Comparison of ENCODE assay signal across 10 mouse cellular contexts in genomic region chr8:90708524-90708923, GRCm38 (mm10).
DNase-seq lines count a peak whose midpoint lies in the region; ATAC-seq and TF ChIP-seq lines count a peak whose summit lies in the region.
"Had no signal": no experiment of that assay in that cellular context is flagged by ENCODE, and none has a peak within 500 bp of the region (broad histone marks: within the 10 kb centered on the region; RNA-seq: fewer than 3 reads in every experiment).

No protein-coding gene starts in this region.

- TF ChIP-seq POLR2A in testis, adult 2 months (IDR thresholded peaks at IDR 0.05; ENCODE audit: control insufficient read depth, low read depth, low read length) = no peak

- peak; percentile 14 for DNase-seq in gastrocnemius, adult 18-20 months (ENCODE audit: low spot score)
- DNase-seq in gastrocnemius, adult 8-10 months (ENCODE audit: low spot score in 2 of 2) = no peak
- DNase-seq in adrenal gland, postnatal 10 days = peak; percentile 64
- peak; percentile 66 for DNase-seq in embryonic facial prominence, embryonic 10.5 days (ENCODE audit: low spot score)
- DNase-seq in hindbrain, embryonic 14.5 days (ENCODE audit: low spot score) = peak; percentile 93
- DNase-seq in left cerebral cortex, adult 8-10 months (ENCODE audit: low spot score in 2 of 2) = peak; percentile 10 to 39
- DNase-seq in midbrain, embryonic 14.5 days = peak; percentile 94
- DNase-seq: liver, embryonic 13.5 days had no signal

- H3K9ac ChIP-seq in hindbrain, embryonic 14.5 days = peak overlapping the region; percentile 16; the same call in 1 of the 2 replicates
- H3K9ac ChIP-seq in midbrain, embryonic 14.5 days (replicated peaks; ENCODE audit: low read length) = no peak overlapping the region
- H3K9ac ChIP-seq: liver, embryonic 13.5 days had no signal

- no peak overlapping the region for H3K4me3 ChIP-seq in embryonic facial prominence, embryonic 10.5 days
- no peak overlapping the region for H3K4me3 ChIP-seq in hindbrain, embryonic 14.5 days (replicated peaks; ENCODE audit: low read length)
- no peak overlapping the region for H3K4me3 ChIP-seq in midbrain, embryonic 14.5 days (replicated peaks; ENCODE audit: low read depth, low read length)
- H3K4me3 ChIP-seq in testis, adult 2 months (ENCODE audit: control insufficient read depth, low read depth, low read length) = no peak overlapping the region
- H3K4me3 ChIP-seq: liver, embryonic 13.5 days had no signal

- 23% methylated on average over 5 of the region's 5 CpGs for WGBS in embryonic facial prominence, embryonic 10.5 days
- WGBS in hindbrain, embryonic 14.5 days = 13% methylated on average over 5 of the region's 5 CpGs
- 7% methylated on average over 5 of the region's 5 CpGs for WGBS in midbrain, embryonic 14.5 days

- H3K27ac ChIP-seq in embryonic facial prominence, embryonic 10.5 days (replicated peaks) = no peak overlapping the region
- peak overlapping the region; percentile 4; the same call in 1 of the 2 replicates for H3K27ac ChIP-seq in hindbrain, embryonic 14.5 days
- H3K27ac ChIP-seq in midbrain, embryonic 14.5 days (replicated peaks; ENCODE audit: low read depth, low read length) = peak overlapping the region; percentile 41; the same call in 1 of the 2 replicates
- no peak overlapping the region for H3K27ac ChIP-seq in testis, adult 2 months (ENCODE audit: control insufficient read depth, insufficient read depth, low read depth, low read length)
- H3K27ac ChIP-seq: liver, embryonic 13.5 days had no signal

- ATAC-seq in hindbrain, embryonic 14.5 days (ENCODE audit: low FRiP score) = peak; percentile 43; the same call in 1 of the 2 replicates
- ATAC-seq in midbrain, embryonic 14.5 days (ENCODE audit: low FRiP score, low TSS enrichment) = no peak; the same call in 1 of the 2 replicates

- no peaks in the 10 kb centered on the region for H3K36me3 ChIP-seq in embryonic facial prominence, embryonic 10.5 days (replicated peaks)
- no peaks in the 10 kb centered on the region for H3K36me3 ChIP-seq in hindbrain, embryonic 14.5 days (replicated peaks; ENCODE audit: control insufficient read depth, insufficient read depth)
- H3K36me3 ChIP-seq in midbrain, embryonic 14.5 days (ENCODE audit: control insufficient read depth, insufficient read depth, low read length) = no peaks in the 10 kb centered on the region
- H3K36me3 ChIP-seq in testis, adult 2 months (ENCODE audit: control insufficient read depth, insufficient read depth, low read length) = no peaks in the 10 kb centered on the region
- H3K36me3 ChIP-seq: G1E; liver, embryonic 13.5 days had no signal

- no peaks in the 10 kb centered on the region for H3K4me1 ChIP-seq in embryonic facial prominence, embryonic 10.5 days
- 0 out of 2 replicates have a peak, but pooled peaks cover 9% of the 10 kb centered on the region for H3K4me1 ChIP-seq in hindbrain, embryonic 14.5 days (replicated peaks; ENCODE audit: control insufficient read depth, insufficient read depth, low read length)
- H3K4me1 ChIP-seq in midbrain, embryonic 14.5 days (ENCODE audit: control insufficient read depth, insufficient read depth, low read length) = peaks cover 8% of the 10 kb centered on the region; the same call in 1 of the 2 replicates
- no peaks in the 10 kb centered on the region for H3K4me1 ChIP-seq in testis, adult 2 months (ENCODE audit: control insufficient read depth, insufficient read depth, low read length)
- H3K4me1 ChIP-seq: liver, embryonic 13.5 days had no signal

- H3K4me2 ChIP-seq in hindbrain, embryonic 14.5 days (replicated peaks) = peak overlapping the region; percentile 33
- peak overlapping the region; percentile 34 for H3K4me2 ChIP-seq in midbrain, embryonic 14.5 days (ENCODE audit: low read length)
- H3K4me2 ChIP-seq: liver, embryonic 13.5 days had no signal

- TF ChIP-seq CTCF in testis, adult 2 months (IDR thresholded peaks at IDR 0.05; ENCODE audit: control insufficient read depth, insufficient read depth, insufficient replicate concordance, low read depth, low read length) = peak; percentile 12; the same call in 1 of the 2 replicates

- H3K27me3 ChIP-seq in embryonic facial prominence, embryonic 10.5 days (replicated peaks; ENCODE audit: low read depth, poor library complexity, severe bottlenecking) = 0 out of 2 replicates have a peak, but pooled peaks cover 4% of the 10 kb centered on the region
- H3K27me3 ChIP-seq in hindbrain, embryonic 14.5 days (ENCODE audit: control insufficient read depth, insufficient read depth, low read length) = no peaks in the 10 kb centered on the region
- no peaks in the 10 kb centered on the region for H3K27me3 ChIP-seq in midbrain, embryonic 14.5 days (ENCODE audit: control insufficient read depth, insufficient read depth, low read length)
- H3K27me3 ChIP-seq in testis, adult 2 months (ENCODE audit: control insufficient read depth, insufficient read depth, low read length) = no peaks in the 10 kb centered on the region
- H3K27me3 ChIP-seq: liver, embryonic 13.5 days had no signal

- no peaks in the 10 kb centered on the region for H3K9me3 ChIP-seq in embryonic facial prominence, embryonic 10.5 days
- no peaks in the 10 kb centered on the region for H3K9me3 ChIP-seq in hindbrain, embryonic 14.5 days (ENCODE audit: control insufficient read depth, low read length)
- H3K9me3 ChIP-seq in midbrain, embryonic 14.5 days (ENCODE audit: control insufficient read depth, low read length) = no peaks in the 10 kb centered on the region
- H3K9me3 ChIP-seq: liver, embryonic 13.5 days had no signal

Comparison
In these comparisons a context has a peak if more than half of its experiments do, and no peak if none do; other contexts are left out.
1. DNase-seq: peak in gastrocnemius, adult 18-20 months (single experiment), adrenal gland, postnatal 10 days (single experiment), embryonic facial prominence, embryonic 10.5 days (single experiment), hindbrain, embryonic 14.5 days (single experiment), left cerebral cortex, adult 8-10 months (2 of 2) and midbrain, embryonic 14.5 days (single experiment); none in gastrocnemius, adult 8-10 months (0 of 2).
2. H3K27ac ChIP-seq: peak in hindbrain, embryonic 14.5 days (single experiment) and midbrain, embryonic 14.5 days (single experiment); none in embryonic facial prominence, embryonic 10.5 days (single experiment) and testis, adult 2 months (single experiment).